Mouse (Mus musculus): ENCODE data around the gene Cdhr2. TPM values are rescaled to one million over a fixed set of nuclear protein-coding genes. Genes with fewer than 3 reads are reported as not detected.

Gene Cdhr2
- 0.02 TPM in 1 of 2 replicates, not detected in the other for polyA plus RNA-seq (2015; fragmentation: Nextera tagmentation; extraction: Ambion mirVana)

DNA sequence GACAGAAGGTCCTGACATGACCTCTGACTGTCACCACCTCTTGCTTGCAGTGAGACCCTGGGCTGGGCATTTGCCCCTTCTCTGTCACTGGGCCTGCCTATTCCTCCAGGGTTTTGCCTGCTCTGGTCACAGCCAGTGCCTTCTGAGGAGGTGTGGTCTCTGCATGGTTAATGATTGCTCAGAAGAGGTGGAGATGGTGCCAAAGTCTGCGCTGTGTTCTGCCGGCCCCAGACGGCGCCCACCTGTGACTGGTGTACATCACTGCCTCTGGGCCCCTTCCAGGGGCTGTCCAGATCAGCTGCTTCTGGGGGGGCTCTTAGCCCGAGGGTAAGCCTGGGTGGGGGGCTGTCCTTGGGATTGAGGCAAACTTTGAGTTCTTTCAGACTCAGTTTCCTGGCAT, at the start of gene Cdhr2:
Gene Cdhr2, plus strand, starts transcription at position 219 of the 400 bp plus-strand sequence.

DNA sequence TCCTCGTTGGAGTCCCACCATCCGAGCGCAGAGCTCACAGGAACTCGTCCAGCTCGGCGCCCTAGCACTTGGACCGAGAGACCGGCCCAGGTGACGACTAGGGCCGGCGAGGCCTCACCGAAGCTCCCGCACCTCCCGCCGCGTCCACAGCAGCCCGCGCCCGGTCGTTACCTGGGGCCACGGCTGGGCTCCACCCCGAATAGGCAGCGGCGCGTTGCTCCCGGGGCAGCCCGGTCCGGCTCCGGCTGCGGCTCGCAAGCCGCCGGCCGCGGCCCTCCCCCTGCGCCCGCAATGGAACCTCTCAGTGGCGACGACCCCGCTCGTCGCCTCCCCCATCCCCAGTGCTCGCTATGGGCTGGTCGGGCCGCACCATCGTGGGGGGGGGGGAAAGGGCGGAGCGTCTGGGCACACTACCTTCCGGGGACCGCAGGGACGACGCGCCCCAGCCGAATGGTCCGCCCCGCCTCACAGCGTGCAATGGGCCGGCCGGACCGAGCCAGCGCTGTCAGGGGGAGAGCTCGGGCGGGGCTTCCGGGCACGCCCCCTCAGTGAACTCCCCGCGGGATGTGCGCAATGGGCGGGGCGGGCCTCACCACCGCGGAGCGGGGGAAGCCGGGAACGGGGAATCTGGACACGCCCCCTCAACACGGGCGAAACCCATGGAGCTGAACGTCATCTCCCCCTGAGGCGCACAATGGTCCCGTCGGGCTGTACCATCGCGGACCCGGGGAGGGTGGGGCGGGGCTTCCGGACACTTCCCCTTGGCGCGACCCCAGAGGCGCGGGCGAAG, 7.5 kb upstream of the Cdhr2 start, which contains the start of gene Rnf44:
Gene Rnf44, minus strand, starts transcription at position 350 of the 790 bp plus-strand sequence.

DNA sequence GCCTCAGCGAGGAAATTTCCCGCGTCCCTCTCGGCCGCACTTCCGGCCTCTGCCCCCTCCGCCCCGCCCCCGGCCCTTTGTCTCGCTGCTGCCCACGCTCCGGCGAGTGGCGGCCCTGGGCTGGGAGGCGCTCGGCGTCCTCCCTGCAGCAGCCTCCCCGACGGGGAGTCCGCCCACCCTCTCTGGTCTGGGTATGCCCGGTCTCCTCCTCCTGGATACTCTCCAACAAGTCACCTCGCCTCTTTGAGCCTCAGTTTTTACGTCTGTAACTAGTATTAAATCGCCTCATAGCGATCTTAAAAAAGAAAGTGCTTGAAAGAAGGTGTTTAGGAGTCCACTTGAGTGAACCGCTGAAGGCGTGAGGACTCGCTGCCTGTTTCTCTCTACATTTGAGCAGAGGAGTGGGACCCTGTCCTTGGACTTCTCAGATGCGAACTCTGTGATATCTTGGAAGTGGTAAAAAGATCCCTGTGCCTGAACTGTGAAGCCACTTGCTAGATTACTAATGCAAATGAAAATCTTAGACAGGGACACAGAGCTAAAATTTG, 48.7 kb downstream of the Cdhr2 start, which contains the start of gene Gprin1:
Gene Gprin1, minus strand, starts transcription at position 11 of the 548 bp plus-strand sequence.

DNA sequence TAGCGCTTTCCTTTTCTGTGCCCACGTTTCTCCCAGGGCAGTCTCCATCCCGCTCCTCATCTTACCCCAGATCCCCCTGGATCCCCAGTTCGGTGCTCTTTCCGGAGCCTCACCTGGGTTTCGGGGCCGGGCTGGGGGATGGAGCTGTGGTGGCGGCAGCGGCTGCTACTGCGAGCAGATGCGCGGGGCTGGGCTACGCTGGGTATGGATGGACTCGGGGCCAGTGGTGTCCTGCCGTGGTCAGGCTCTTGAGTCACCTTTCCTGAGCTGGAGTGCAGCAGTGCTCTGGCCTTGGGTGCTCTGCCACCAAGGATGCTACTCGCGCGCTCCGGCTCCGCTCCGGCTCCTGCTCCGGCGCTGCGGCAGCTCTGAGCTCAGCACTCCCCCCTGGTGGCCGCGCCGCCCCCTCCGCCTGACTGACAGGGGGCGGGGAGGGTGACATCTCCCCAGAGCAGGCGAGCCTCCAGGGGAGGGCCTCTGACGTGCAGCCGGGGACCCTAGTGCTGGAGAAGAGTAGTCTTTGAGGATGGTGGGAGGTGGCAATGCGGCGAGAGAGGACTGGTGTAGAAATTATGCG, 65.0 kb downstream of the Cdhr2 start, which contains the start of gene Sncb:
Gene Sncb, minus strand, starts transcription at position 404 of the 577 bp plus-strand sequence.

DNA sequence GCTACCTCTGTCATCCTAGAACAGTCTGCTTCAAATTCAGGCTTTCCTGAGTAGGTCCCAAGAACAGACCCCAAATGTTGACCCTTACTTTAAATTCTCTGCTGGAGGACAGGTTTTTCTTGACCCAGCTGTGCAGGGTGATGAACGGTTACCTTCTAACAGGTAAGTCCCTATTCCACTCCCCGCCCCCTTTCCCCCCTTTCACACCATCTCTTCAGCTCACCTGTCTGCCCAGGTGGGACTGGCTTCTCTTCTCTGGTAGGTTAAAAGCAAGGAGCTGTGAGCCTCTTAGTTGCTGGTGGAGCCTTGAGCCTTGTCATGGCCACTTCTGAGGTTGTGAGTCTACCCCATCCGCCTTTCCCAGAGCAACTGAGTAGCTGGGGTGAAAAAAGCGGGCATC, 82.4 kb downstream of the Cdhr2 start, which contains the start of gene Eif4e1b:
Gene Eif4e1b, plus strand, starts transcription at position 301 of the 400 bp plus-strand sequence.

Other genes with a start within 250 kb of the Cdhr2 start
- 56.9 and 60.2 TPM in 2 replicates for gene Thoc3, start 232.6 kb upstream of the Cdhr2 start, polyA plus RNA-seq (2015; fragmentation: Nextera tagmentation; extraction: Ambion mirVana)
- gene Simc1, start 197.7 kb upstream of the Cdhr2 start, polyA plus RNA-seq (2015; fragmentation: Nextera tagmentation; extraction: Ambion mirVana) = 2.6 and 3.2 TPM in 2 replicates
- 32.0 and 35.6 TPM in 2 replicates for gene 4833439L19Rik, start 136.0 kb upstream of the Cdhr2 start, polyA plus RNA-seq (2015; fragmentation: Nextera tagmentation; extraction: Ambion mirVana)
- 10.8 and 11.8 TPM in 2 replicates for gene Arl10, start 126.4 kb upstream of the Cdhr2 start, polyA plus RNA-seq (2015; fragmentation: Nextera tagmentation; extraction: Ambion mirVana)
- gene Nop16, start 111.4 kb upstream of the Cdhr2 start, polyA plus RNA-seq (2015; fragmentation: Nextera tagmentation; extraction: Ambion mirVana) = 53.1 and 53.4 TPM in 2 replicates
- 131 and 137 TPM in 2 replicates for gene Higd2a, start 111.3 kb upstream of the Cdhr2 start, polyA plus RNA-seq (2015; fragmentation: Nextera tagmentation; extraction: Ambion mirVana)
- 31.3 and 38.9 TPM in 2 replicates for gene Cltb, start 90.1 kb upstream of the Cdhr2 start, polyA plus RNA-seq (2015; fragmentation: Nextera tagmentation; extraction: Ambion mirVana)
- gene Faf2, start 79.7 kb upstream of the Cdhr2 start, polyA plus RNA-seq (2015; fragmentation: Nextera tagmentation; extraction: Ambion mirVana) = 26.3 and 26.5 TPM in 2 replicates
- gene Rnf44, start 7.6 kb upstream of the Cdhr2 start, polyA plus RNA-seq (2015; fragmentation: Nextera tagmentation; extraction: Ambion mirVana) = 38.5 and 44.6 TPM in 2 replicates
- not detected in 2 replicates for gene Gprin1, start 48.4 kb downstream of the Cdhr2 start, polyA plus RNA-seq (2015; fragmentation: Nextera tagmentation; extraction: Ambion mirVana)
- not detected in 2 replicates for gene Sncb, start 65.1 kb downstream of the Cdhr2 start, polyA plus RNA-seq (2015; fragmentation: Nextera tagmentation; extraction: Ambion mirVana)
- gene Eif4e1b, start 82.5 kb downstream of the Cdhr2 start, polyA plus RNA-seq (2015; fragmentation: Nextera tagmentation; extraction: Ambion mirVana) = not detected in 2 replicates
- gene Tspan17, start 87.9 kb downstream of the Cdhr2 start, polyA plus RNA-seq (2015; fragmentation: Nextera tagmentation; extraction: Ambion mirVana) = 4.9 and 6.2 TPM in 2 replicates
- 0.38 and 0.86 TPM in 2 replicates for gene Unc5a, start 247.9 kb downstream of the Cdhr2 start, polyA plus RNA-seq (2015; fragmentation: Nextera tagmentation; extraction: Ambion mirVana)

All from spleen, postnatal 0 days (tissue).